ENCODE assay signal across 14 mouse cellular contexts in genomic region chr7:30615049-30615760, GRCm38 (mm10). TPM values are rescaled to one million over a fixed set of nuclear protein-coding genes. Genes with fewer than 3 reads are reported as not detected.
DNase-seq lines count a peak whose midpoint lies in the region; ATAC-seq and TF ChIP-seq lines count a peak whose summit lies in the region.
"Had no signal": no experiment of that assay in that cellular context is flagged by ENCODE, and none has a peak within 500 bp of the region (broad histone marks: within the 10 kb centered on the region; RNA-seq: fewer than 3 reads in every experiment).

No protein-coding gene starts in this region.

- 46% methylated on average over 5 of the region's 5 CpGs for WGBS in hindbrain, postnatal 0 days
- WGBS in hindbrain, embryonic 10.5 days, result 59% methylated on average over 5 of the region's 5 CpGs

- no peaks in the 10 kb centered on the region for H3K4me1 ChIP-seq in hindbrain, postnatal 0 days (ENCODE audit: insufficient read depth, low read length)
- no peaks in the 10 kb centered on the region for H3K4me1 ChIP-seq in hindbrain, embryonic 10.5 days (replicated peaks)

- H3K4me3 ChIP-seq in hindbrain, postnatal 0 days (ENCODE audit: low read length), result no peak overlapping the region
- H3K4me3 ChIP-seq in hindbrain, embryonic 10.5 days, result no peak overlapping the region

- peaks cover 15% of the 10 kb centered on the region; the same call in 1 of the 2 replicates for H3K36me3 ChIP-seq in hindbrain, postnatal 0 days (ENCODE audit: insufficient read depth, low read length)
- peaks cover 53% of the 10 kb centered on the region for H3K36me3 ChIP-seq in hindbrain, embryonic 10.5 days

- no peak overlapping the region for H3K9ac ChIP-seq in hindbrain, postnatal 0 days (replicated peaks; ENCODE audit: low read length)

- H3K27me3 ChIP-seq in hindbrain, postnatal 0 days (ENCODE audit: insufficient read depth, low read length), result no peaks in the 10 kb centered on the region
- no peaks in the 10 kb centered on the region for H3K27me3 ChIP-seq in hindbrain, embryonic 10.5 days (ENCODE audit: insufficient read depth, poor library complexity, severe bottlenecking)

- H3K9me3 ChIP-seq in hindbrain, postnatal 0 days (ENCODE audit: low read length), result no peaks in the 10 kb centered on the region
- no peaks in the 10 kb centered on the region for H3K9me3 ChIP-seq in hindbrain, embryonic 10.5 days

- DNase-seq in hindbrain, postnatal 0 days (ENCODE audit: low spot score), result no peak
- DNase-seq in hindbrain, embryonic 10.5 days (ENCODE audit: low spot score), result no peak
- peak; percentile 20 for DNase-seq in thymus, postnatal 14 days
- no peak for DNase-seq in thymus, postnatal 0 days (ENCODE audit: low spot score)
- peak; percentile 14 for DNase-seq in gonadal fat pad, adult 2 months (ENCODE audit: low read depth)
- peak; percentile 48 for DNase-seq in testis, postnatal 14 days (ENCODE audit: low spot score)
- no peak for DNase-seq in kidney, adult 18-20 months
- DNase-seq in thymus, adult 18-20 months, result no peak
- DNase-seq: gastrocnemius, postnatal 25 days; kidney, adult 2 months; lung, postnatal 10 days had no signal

- peak; percentile 59; the same call in 1 of the 2 replicates for ATAC-seq in hindbrain, postnatal 0 days

- no peak overlapping the region for H3K27ac ChIP-seq in hindbrain, postnatal 0 days
- H3K27ac ChIP-seq in hindbrain, embryonic 10.5 days, result no peak overlapping the region

- TF ChIP-seq CTCF in hindbrain, postnatal 0 days (IDR thresholded peaks at IDR 0.05; ENCODE audit: low read depth), result no peak

- no peak overlapping the region for H3K4me2 ChIP-seq in hindbrain, postnatal 0 days (ENCODE audit: low read depth, low read length)

RNA-seq across cellular contexts. Expression of gene Upk1a, which starts 2.6 kb away (rescaled TPM):
- 0.14 and 0.99 TPM in 2 replicates for total RNA-seq in hindbrain, postnatal 0 days (2014; rRNA removed)
- 0.62 and 0.99 TPM in 2 replicates for polyA plus RNA-seq in hindbrain, postnatal 0 days (2015; fragmentation: Nextera tagmentation; extraction: Ambion mirVana)
- 0.52 and 1.2 TPM in 2 replicates for polyA plus RNA-seq in hindbrain, embryonic 10.5 days (2016; fragmentation: Nextera tagmentation; extraction: Ambion mirVana)
- 0.75 and 0.90 TPM in 2 replicates for polyA plus RNA-seq in thymus, postnatal 0 days (2015; fragmentation: Nextera tagmentation; extraction: Ambion mirVana)
- polyA plus RNA-seq in gonadal fat pad, adult 2 months (2012; rRNA removed), result 128 and 176 TPM in 2 replicates
- total RNA-seq: gastrocnemius, postnatal 25 days had no signal

RNA-seq across cellular contexts. Expression of gene Cox6b1, which starts 10.7 kb away (rescaled TPM):
- total RNA-seq in hindbrain, postnatal 0 days (2014; rRNA removed), result 352 and 389 TPM in 2 replicates
- 1,552 and 1,572 TPM in 2 replicates for polyA plus RNA-seq in hindbrain, postnatal 0 days (2015; fragmentation: Nextera tagmentation; extraction: Ambion mirVana)
- 810 and 924 TPM in 2 replicates for polyA plus RNA-seq in hindbrain, embryonic 10.5 days (2016; fragmentation: Nextera tagmentation; extraction: Ambion mirVana)
- polyA plus RNA-seq in thymus, postnatal 0 days (2015; fragmentation: Nextera tagmentation; extraction: Ambion mirVana), result 989 and 1,078 TPM in 2 replicates
- polyA plus RNA-seq in gonadal fat pad, adult 2 months (2012; rRNA removed), result 518 and 792 TPM in 2 replicates

RNA-seq across cellular contexts. Expression of gene Zbtb32, which starts 16.5 kb away (rescaled TPM):
- total RNA-seq in hindbrain, postnatal 0 days (2014; rRNA removed), result not detected in 2 replicates
- 0.18 and 0.23 TPM in 2 replicates for polyA plus RNA-seq in hindbrain, postnatal 0 days (2015; fragmentation: Nextera tagmentation; extraction: Ambion mirVana)
- polyA plus RNA-seq in hindbrain, embryonic 10.5 days (2016; fragmentation: Nextera tagmentation; extraction: Ambion mirVana), result 0.20 and 0.21 TPM in 2 replicates
- polyA plus RNA-seq in thymus, postnatal 0 days (2015; fragmentation: Nextera tagmentation; extraction: Ambion mirVana), result 0.31 and 0.32 TPM in 2 replicates
- 1.8 and 2.1 TPM in 2 replicates for polyA plus RNA-seq in gonadal fat pad, adult 2 months (2012; rRNA removed)
- total RNA-seq: gastrocnemius, postnatal 25 days; layer of hippocampus, adult 8-10 months; left cerebral cortex, postnatal 25 days had no signal

RNA-seq across cellular contexts. Expression of gene Etv2, which starts 20.4 kb away (rescaled TPM):
- not detected in 2 replicates for total RNA-seq in hindbrain, postnatal 0 days (2014; rRNA removed)
- not detected in 2 replicates for polyA plus RNA-seq in hindbrain, postnatal 0 days (2015; fragmentation: Nextera tagmentation; extraction: Ambion mirVana)
- polyA plus RNA-seq in hindbrain, embryonic 10.5 days (2016; fragmentation: Nextera tagmentation; extraction: Ambion mirVana), result 0.14 TPM in 1 of 2 replicates, not detected in the other
- polyA plus RNA-seq in thymus, postnatal 0 days (2015; fragmentation: Nextera tagmentation; extraction: Ambion mirVana), result not detected in 2 replicates
- not detected in 2 replicates for polyA plus RNA-seq in gonadal fat pad, adult 2 months (2012; rRNA removed)
- total RNA-seq: gastrocnemius, postnatal 25 days; layer of hippocampus, adult 8-10 months; left cerebral cortex, postnatal 25 days had no signal
- polyA plus RNA-seq: heart, postnatal 0 days; kidney, adult 2 months had no signal

RNA-seq across cellular contexts. Expression of gene Kmt2b, which starts 26.7 kb away (rescaled TPM):
- 27.1 and 36.7 TPM in 2 replicates for total RNA-seq in hindbrain, postnatal 0 days (2014; rRNA removed)
- polyA plus RNA-seq in hindbrain, postnatal 0 days (2015; fragmentation: Nextera tagmentation; extraction: Ambion mirVana), result 6.7 and 7.1 TPM in 2 replicates
- polyA plus RNA-seq in hindbrain, embryonic 10.5 days (2016; fragmentation: Nextera tagmentation; extraction: Ambion mirVana), result 9.6 and 11.0 TPM in 2 replicates
- polyA plus RNA-seq in thymus, postnatal 0 days (2015; fragmentation: Nextera tagmentation; extraction: Ambion mirVana), result 7.2 and 9.3 TPM in 2 replicates
- 37.4 and 45.6 TPM in 2 replicates for polyA plus RNA-seq in gonadal fat pad, adult 2 months (2012; rRNA removed)

Comparison
In these comparisons a context has a peak if more than half of its experiments do, and no peak if none do; other contexts are left out.
1. DNase-seq: peak in thymus, postnatal 14 days (single experiment), gonadal fat pad, adult 2 months (single experiment) and testis, postnatal 14 days (single experiment); none in hindbrain, postnatal 0 days (single experiment), hindbrain, embryonic 10.5 days (single experiment), thymus, postnatal 0 days (single experiment), kidney, adult 18-20 months (single experiment) and thymus, adult 18-20 months (0 of 2).
2. RNA of gene Upk1a, which starts 2.6 kb away (polyA plus RNA-seq): 128 to 176 TPM in gonadal fat pad, adult 2 months; 0.52 to 1.2 TPM in hindbrain, embryonic 10.5 days, 0.62 to 0.99 TPM in hindbrain, postnatal 0 days and 0.75 to 0.90 TPM in thymus, postnatal 0 days; every median in the first group is over 10 times any median in the second.